Mouse (Mus musculus) neural tube, embryonic 15.5 days (tissue): ENCODE measurements at regions not wholly inside any gene's neighbourhood (a gene's known extent, or its start where the extent isn't known, plus 50 kb on each side); places are given as distances from the start of the nearest gene placed in this dataset.

ENCODE experiments used
- ATAC-seq: fragments of 200-750 bp; cut with Nextera tagmentation; 2 replicates; pipeline ENCODE4 v1.8.0; 2017; ENCODE audit warnings: mild to moderate bottlenecking, moderate TSS enrichment, moderate library complexity; ENCODE audit not compliant: low FRiP score
- H3K27ac ChIP-seq: fragments of 300-500 bp; sonication (generic); replicated peaks from 2 replicates; pipeline ENCODE4 v1.5.1; 2015; ENCODE audit warnings: mild to moderate bottlenecking, inconsistent platforms
- H3K27me3 ChIP-seq: fragments of 300-500 bp; sonication (generic); replicated peaks from 2 replicates; pipeline ENCODE4 v1.6.1; 2015; ENCODE audit warnings: inconsistent platforms
- H3K36me3 ChIP-seq: fragments of 300-500 bp; sonication (generic); 2 replicates; pipeline ENCODE4 v1.6.1; 2015; ENCODE audit warnings: inconsistent platforms
- H3K4me1 ChIP-seq: fragments of 300-500 bp; sonication (generic); 2 replicates; pipeline ENCODE4 v1.6.1; 2015; ENCODE audit warnings: inconsistent platforms
- H3K4me2 ChIP-seq: fragments of 300-500 bp; sonication (generic); 2 replicates; pipeline ENCODE4 v1.6.1; 2015; ENCODE audit warnings: inconsistent platforms, mild to moderate bottlenecking, moderate library complexity
- H3K4me3 ChIP-seq: fragments of 300-500 bp; sonication (generic); replicated peaks from 2 replicates; pipeline ENCODE4 v1.5.1; 2015; ENCODE audit warnings: mild to moderate bottlenecking, inconsistent platforms
- H3K9ac ChIP-seq: fragments of 300-500 bp; sonication (generic); replicated peaks from 2 replicates; pipeline ENCODE4 v1.6.1; 2015; ENCODE audit warnings: mild to moderate bottlenecking, inconsistent platforms
- H3K9me3 ChIP-seq: fragments of 300-500 bp; sonication (generic); replicated peaks from 2 replicates; pipeline ENCODE4 v1.6.1; 2016; ENCODE audit warnings: inconsistent platforms
- WGBS: fragments of 180-500 bp; shearing (Covaris S2); methylation state at CpG from one replicate; pipeline ENCODE4 v1.1.7; 2015; ENCODE audit warnings: mixed read lengths; 5-methylcytosine and 5-hydroxymethylcytosine counted together

- H3K9me3 ChIP-seq: no peaks in the 10 kb centered on the region
- WGBS: 85% methylated on average over 4 of the region's 4 CpGs
- H3K4me2 ChIP-seq: no peak overlapping the region
- H3K36me3 ChIP-seq: no peaks in the 10 kb centered on the region
- H3K27me3 ChIP-seq: no peaks in the 10 kb centered on the region
- ATAC-seq: no peak
- no peaks in the 10 kb centered on the region for H3K4me1 ChIP-seq
- H3K9ac ChIP-seq: no peak overlapping the region
- H3K4me3 ChIP-seq: no peak overlapping the region
- H3K27ac ChIP-seq: no peak overlapping the region
These were observed 167.1 kb downstream of the Htr7 start for GRCm38 (mm10) chr19:35890191-35890590.

- ATAC-seq: no peak
- H3K27ac ChIP-seq: no peak overlapping the region
- no peak overlapping the region for H3K4me2 ChIP-seq
These were observed 171.0 kb downstream of the Htr7 start for GRCm38 (mm10) chr19:35886270-35886669.

GRCm38 (mm10) chr19:35881810-35882485 lies 175.4 kb downstream of the Htr7 start:
- no peaks in the 10 kb centered on the region for H3K27me3 ChIP-seq
- no peak overlapping the region for H3K4me3 ChIP-seq
- no peak overlapping the region for H3K9ac ChIP-seq
- no peak overlapping the region for H3K4me2 ChIP-seq
- H3K4me1 ChIP-seq: no peaks in the 10 kb centered on the region; the same call in 1 of the 2 replicates
- no peak overlapping the region for H3K27ac ChIP-seq
- WGBS: 91% methylated on average over 13 of the region's 13 CpGs
- H3K9me3 ChIP-seq: no peaks in the 10 kb centered on the region
- H3K36me3 ChIP-seq: no peaks in the 10 kb centered on the region
- ATAC-seq: no peak

More at GRCm38 (mm10) chr19:35886270-35886669, 171.0 kb downstream of the Htr7 start:
- Histone ChIP-seq H3K9ac (no peak overlapping the region), H3K27me3 (no peaks in the 10 kb centered on the region), H3K36me3 (no peaks in the 10 kb centered on the region), H3K9me3 (no peaks in the 10 kb centered on the region), H3K4me3 (no peak overlapping the region), H3K4me1 (no peaks in the 10 kb centered on the region; the same call in 1 of the 2 replicates)
- WGBS: 86% methylated on average over 5 of the region's 5 CpGs

- 83% methylated on average over 1 of the region's 1 CpGs for WGBS
- no peaks in the 10 kb centered on the region for H3K36me3 ChIP-seq
These were observed 181.8 kb downstream of the Htr7 start for GRCm38 (mm10) chr19:35875464-35875863.

GRCm38 (mm10) chr19:35870720-35871119 lies 186.6 kb downstream of the Htr7 start:
- no peaks in the 10 kb centered on the region for H3K4me1 ChIP-seq
- no peaks in the 10 kb centered on the region for H3K36me3 ChIP-seq
- no peak overlapping the region for H3K9ac ChIP-seq
- no peaks in the 10 kb centered on the region for H3K9me3 ChIP-seq
- ATAC-seq: no peak
- H3K4me3 ChIP-seq: no peak overlapping the region
- H3K4me2 ChIP-seq: no peak overlapping the region
- 85% methylated on average over 4 of the region's 4 CpGs for WGBS
- no peaks in the 10 kb centered on the region for H3K27me3 ChIP-seq
- no peak overlapping the region for H3K27ac ChIP-seq

More at GRCm38 (mm10) chr19:35875464-35875863, 181.8 kb downstream of the Htr7 start:
- no peak for ATAC-seq
- no peak overlapping the region for H3K4me3 ChIP-seq
- no peaks in the 10 kb centered on the region for H3K4me1 ChIP-seq
- no peak overlapping the region for H3K4me2 ChIP-seq
- no peaks in the 10 kb centered on the region for H3K9me3 ChIP-seq
- H3K27me3 ChIP-seq: no peaks in the 10 kb centered on the region
- no peak overlapping the region for H3K27ac ChIP-seq
- no peak overlapping the region for H3K9ac ChIP-seq

GRCm38 (mm10) chr19:35868543-35868942 lies 188.8 kb downstream of the Htr7 start:
- Histone ChIP-seq H3K9ac (no peak overlapping the region), H3K36me3 (no peaks in the 10 kb centered on the region), H3K4me3 (no peak overlapping the region), H3K9me3 (no peaks in the 10 kb centered on the region), H3K4me2 (no peak overlapping the region), H3K27ac (no peak overlapping the region), H3K4me1 (no peaks in the 10 kb centered on the region), H3K27me3 (no peaks in the 10 kb centered on the region)
- no peak for ATAC-seq
- 92% methylated on average over 3 of the region's 3 CpGs for WGBS

- no peaks in the 10 kb centered on the region for H3K9me3 ChIP-seq
- H3K4me3 ChIP-seq: no peak overlapping the region
- ATAC-seq: peak; percentile 57
- no peak overlapping the region for H3K9ac ChIP-seq
- H3K27ac ChIP-seq: no peak overlapping the region
- H3K36me3 ChIP-seq: no peaks in the 10 kb centered on the region
- 84% methylated on average over 6 of the region's 6 CpGs for WGBS
- H3K27me3 ChIP-seq: no peaks in the 10 kb centered on the region
- H3K4me2 ChIP-seq: no peak overlapping the region
- H3K4me1 ChIP-seq: no peaks in the 10 kb centered on the region
These were observed 194.3 kb downstream of the Htr7 start for GRCm38 (mm10) chr19:35863049-35863448.

- H3K4me2 ChIP-seq: no peak overlapping the region
- WGBS: 52% methylated on average over 4 of the region's 4 CpGs
- no peak overlapping the region for H3K9ac ChIP-seq
- H3K4me1 ChIP-seq: no peaks in the 10 kb centered on the region
- H3K27me3 ChIP-seq: no peaks in the 10 kb centered on the region
- no peak overlapping the region for H3K4me3 ChIP-seq
- no peaks in the 10 kb centered on the region for H3K9me3 ChIP-seq
- H3K27ac ChIP-seq: no peak overlapping the region
- no peak for ATAC-seq
- H3K36me3 ChIP-seq: no peaks in the 10 kb centered on the region
These were observed 195.9 kb downstream of the Htr7 start for GRCm38 (mm10) chr19:35861421-35861820.

- no peak for ATAC-seq
- no peak overlapping the region for H3K4me3 ChIP-seq
- no peak overlapping the region for H3K4me2 ChIP-seq
- no peaks in the 10 kb centered on the region for H3K9me3 ChIP-seq
- H3K27ac ChIP-seq: no peak overlapping the region
- no peak overlapping the region for H3K9ac ChIP-seq
- H3K27me3 ChIP-seq: no peaks in the 10 kb centered on the region
- H3K36me3 ChIP-seq: no peaks in the 10 kb centered on the region
- WGBS: 13% methylated on average over 4 of the region's 4 CpGs
- no peaks in the 10 kb centered on the region for H3K4me1 ChIP-seq
These were observed 224.3 kb downstream of the Htr7 start for GRCm38 (mm10) chr19:35832992-35833391.

GRCm38 (mm10) chr19:35826074-35826473 lies 231.2 kb downstream of the Htr7 start:
- no peaks in the 10 kb centered on the region for H3K36me3 ChIP-seq
- H3K4me2 ChIP-seq: no peak overlapping the region
- no peak for ATAC-seq
- no peak overlapping the region for H3K4me3 ChIP-seq
- no peaks in the 10 kb centered on the region for H3K4me1 ChIP-seq
- H3K27me3 ChIP-seq: no peaks in the 10 kb centered on the region
- no peak overlapping the region for H3K9ac ChIP-seq
- H3K27ac ChIP-seq: no peak overlapping the region
- WGBS: 39% methylated on average over 2 of the region's 2 CpGs
- H3K9me3 ChIP-seq: no peaks in the 10 kb centered on the region

- H3K36me3 ChIP-seq: no peaks in the 10 kb centered on the region
- H3K4me2 ChIP-seq: no peak overlapping the region
- ATAC-seq: no peak
- no peak overlapping the region for H3K27ac ChIP-seq
- no peaks in the 10 kb centered on the region for H3K9me3 ChIP-seq
- no peaks in the 10 kb centered on the region for H3K27me3 ChIP-seq
- H3K4me1 ChIP-seq: no peaks in the 10 kb centered on the region
- H3K9ac ChIP-seq: no peak overlapping the region
- no peak overlapping the region for H3K4me3 ChIP-seq
- 85% methylated on average over 1 of the region's 1 CpGs for WGBS
These were observed 237.7 kb downstream of the Htr7 start for GRCm38 (mm10) chr19:35819626-35820025.

GRCm38 (mm10) chr19:35794661-35795060 lies 262.6 kb downstream of the Htr7 start:
- H3K4me1 ChIP-seq: no peaks in the 10 kb centered on the region
- H3K36me3 ChIP-seq: no peaks in the 10 kb centered on the region
- no peak overlapping the region for H3K9ac ChIP-seq
- ATAC-seq: no peak
- H3K9me3 ChIP-seq: no peaks in the 10 kb centered on the region
- no peaks in the 10 kb centered on the region for H3K27me3 ChIP-seq
- WGBS: 78% methylated on average over 3 of the region's 3 CpGs
- H3K4me2 ChIP-seq: no peak overlapping the region
- H3K4me3 ChIP-seq: no peak overlapping the region
- H3K27ac ChIP-seq: no peak overlapping the region
